In the genomic region with DNA sequence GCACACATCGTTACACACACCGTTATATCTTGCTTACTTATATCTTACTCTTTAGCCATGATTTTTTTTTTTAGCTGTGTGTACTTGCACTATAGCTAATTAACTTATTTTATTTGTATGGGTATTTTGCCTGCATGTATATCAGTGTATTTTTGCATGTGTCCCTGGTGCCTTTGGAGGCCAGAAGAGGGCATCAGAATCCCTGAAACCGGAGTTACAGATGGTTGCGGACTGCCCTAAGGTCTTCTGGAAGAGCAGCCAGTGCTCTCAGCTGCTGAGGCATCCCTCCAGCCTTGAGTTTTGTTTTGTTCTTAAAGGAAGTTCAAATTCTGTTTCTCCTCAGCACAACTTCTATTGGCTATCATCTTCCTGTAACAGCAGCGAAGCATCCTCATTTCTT, we compare ENCODE assay signal across 18 mouse cellular contexts. TPM values are rescaled to one million over a fixed set of nuclear protein-coding genes. Genes with fewer than 3 reads are reported as not detected.
DNase-seq lines count a peak whose midpoint lies in the region; ATAC-seq lines count a peak whose summit lies in the region.
"Had no signal": no experiment of that assay in that cellular context is flagged by ENCODE, and none has a peak within 500 bp of the region (broad histone marks: within the 10 kb centered on the region; RNA-seq: fewer than 3 reads in every experiment).

No protein-coding gene starts in this region.

- peak; percentile 2 to 29 for DNase-seq in kidney, postnatal 36 days
- DNase-seq in kidney, postnatal 4 days, result no peak
- peak; percentile 14 for DNase-seq in ES-CJ7 (ENCODE audit: low read depth, low spot score)
- peak; percentile 8 for DNase-seq in brain, adult 2 months (ENCODE audit: low read depth, low spot score)
- no peak for DNase-seq in frontal cortex, postnatal 25 days (ENCODE audit: low spot score in 2 of 2)
- DNase-seq in adrenal gland, adult 18-20 months (ENCODE audit: low spot score in 2 of 2), result no peak
- DNase-seq: gastrocnemius, adult 2 months; heart, adult 11 months; lung, postnatal 14 days; right cerebral cortex, adult 18-20 months; spleen, adult 18-20 months had no signal

- no peaks in the 10 kb centered on the region for H3K27me3 ChIP-seq in liver, embryonic 16.5 days (ENCODE audit: control insufficient read depth, insufficient read depth, low read depth, low read length)
- no peaks in the 10 kb centered on the region for H3K27me3 ChIP-seq in forebrain, embryonic 16.5 days (replicated peaks; ENCODE audit: control insufficient read depth, insufficient read depth, low read length)
- H3K27me3 ChIP-seq: forebrain, embryonic 15.5 days; heart, embryonic 15.5 days; intestine, embryonic 15.5 days; liver, embryonic 15.5 days had no signal

- ATAC-seq in liver, embryonic 16.5 days (ENCODE audit: low read depth), result 0 out of 2 replicates have a peak, but pooled peaks have one; percentile 38
- ATAC-seq in forebrain, embryonic 16.5 days, result no peak
- ATAC-seq: forebrain, embryonic 15.5 days; intestine, embryonic 15.5 days had no signal

- no peaks in the 10 kb centered on the region for H3K36me3 ChIP-seq in liver, embryonic 16.5 days (ENCODE audit: control insufficient read depth, insufficient read depth)
- no peaks in the 10 kb centered on the region for H3K36me3 ChIP-seq in forebrain, embryonic 16.5 days (ENCODE audit: control insufficient read depth, insufficient read depth)
- H3K36me3 ChIP-seq: forebrain, embryonic 15.5 days; heart, embryonic 15.5 days; hindbrain, embryonic 10.5 days; intestine, embryonic 15.5 days; liver, embryonic 15.5 days had no signal

- H3K27ac ChIP-seq in liver, embryonic 16.5 days (ENCODE audit: low read length), result no peak overlapping the region
- no peak overlapping the region for H3K27ac ChIP-seq in forebrain, embryonic 16.5 days (ENCODE audit: low read length)
- H3K27ac ChIP-seq: forebrain, embryonic 15.5 days; gastrocnemius, adult 2 months; heart, embryonic 15.5 days; hindbrain, embryonic 10.5 days; intestine, embryonic 15.5 days; liver, embryonic 15.5 days had no signal

- no peak overlapping the region for H3K4me2 ChIP-seq in liver, embryonic 16.5 days (ENCODE audit: low read depth, low read length)
- H3K4me2 ChIP-seq in forebrain, embryonic 16.5 days (ENCODE audit: low read length), result no peak overlapping the region
- H3K4me2 ChIP-seq: forebrain, embryonic 15.5 days; heart, embryonic 15.5 days; intestine, embryonic 15.5 days; liver, embryonic 15.5 days had no signal

- H3K4me1 ChIP-seq in liver, embryonic 16.5 days (ENCODE audit: control insufficient read depth, low read depth, low read length), result peaks cover 36% of the 10 kb centered on the region
- no peaks in the 10 kb centered on the region for H3K4me1 ChIP-seq in forebrain, embryonic 16.5 days (replicated peaks; ENCODE audit: control insufficient read depth, insufficient read depth, low read length)
- H3K4me1 ChIP-seq: forebrain, embryonic 15.5 days; heart, embryonic 15.5 days; hindbrain, embryonic 10.5 days; intestine, embryonic 15.5 days had no signal

- no peaks in the 10 kb centered on the region for H3K9me3 ChIP-seq in liver, embryonic 16.5 days (replicated peaks; ENCODE audit: control insufficient read depth, low read length)
- H3K9me3 ChIP-seq in forebrain, embryonic 16.5 days (ENCODE audit: control insufficient read depth, low read length), result no peaks in the 10 kb centered on the region
- H3K9me3 ChIP-seq: forebrain, embryonic 15.5 days; heart, embryonic 15.5 days; hindbrain, embryonic 10.5 days; intestine, embryonic 15.5 days; liver, embryonic 15.5 days had no signal

- 69% methylated on average over 5 of the region's 5 CpGs for WGBS in liver, embryonic 16.5 days (ENCODE audit: insufficient replicate concordance)
- 78% methylated on average over 5 of the region's 5 CpGs for WGBS in forebrain, embryonic 16.5 days

- no peak overlapping the region for H3K4me3 ChIP-seq in liver, embryonic 16.5 days (ENCODE audit: low read depth, low read length)
- H3K4me3 ChIP-seq in forebrain, embryonic 16.5 days (replicated peaks; ENCODE audit: low read length), result no peak overlapping the region
- H3K4me3 ChIP-seq: forebrain, embryonic 15.5 days; gastrocnemius, adult 2 months; heart, embryonic 15.5 days; hindbrain, embryonic 10.5 days; intestine, embryonic 15.5 days; liver, embryonic 15.5 days had no signal

- no peak overlapping the region for H3K9ac ChIP-seq in liver, embryonic 16.5 days (ENCODE audit: low read depth, low read length)
- no peak overlapping the region for H3K9ac ChIP-seq in forebrain, embryonic 16.5 days (replicated peaks; ENCODE audit: low read depth, low read length)
- H3K9ac ChIP-seq: forebrain, embryonic 15.5 days; heart, embryonic 15.5 days; intestine, embryonic 15.5 days; liver, embryonic 15.5 days had no signal

RNA-seq across cellular contexts. Expression of gene Hbs1l, which starts 38.5 kb away (rescaled TPM):
- polyA plus RNA-seq in liver, embryonic 16.5 days (2015; fragmentation: Nextera tagmentation; extraction: Ambion mirVana), result 58.7 and 63.2 TPM in 2 replicates
- 123 and 127 TPM in 2 replicates for polyA plus RNA-seq in forebrain, embryonic 16.5 days (2015; fragmentation: Nextera tagmentation; extraction: Ambion mirVana)
- total RNA-seq in adrenal gland, adult 18-20 months (2021), result 10 to 100 TPM; 72.2 to 76.8 TPM

Comparison
In these comparisons a context has a peak if more than half of its experiments do, and no peak if none do; other contexts are left out.
1. DNase-seq: peak in kidney, postnatal 36 days (2 of 2), ES-CJ7 (single experiment) and brain, adult 2 months (single experiment); none in kidney, postnatal 4 days (0 of 2), frontal cortex, postnatal 25 days (0 of 2) and adrenal gland, adult 18-20 months (0 of 2).